Mouse (Mus musculus): ENCODE data around the gene Rasa3. TPM values are rescaled to one million over a fixed set of nuclear protein-coding genes. Genes with fewer than 3 reads are reported as not detected.

Rasa3 gene
- polyA plus RNA-seq, 1 experiment from 2014 or later: 9.9 TPM

DNA sequence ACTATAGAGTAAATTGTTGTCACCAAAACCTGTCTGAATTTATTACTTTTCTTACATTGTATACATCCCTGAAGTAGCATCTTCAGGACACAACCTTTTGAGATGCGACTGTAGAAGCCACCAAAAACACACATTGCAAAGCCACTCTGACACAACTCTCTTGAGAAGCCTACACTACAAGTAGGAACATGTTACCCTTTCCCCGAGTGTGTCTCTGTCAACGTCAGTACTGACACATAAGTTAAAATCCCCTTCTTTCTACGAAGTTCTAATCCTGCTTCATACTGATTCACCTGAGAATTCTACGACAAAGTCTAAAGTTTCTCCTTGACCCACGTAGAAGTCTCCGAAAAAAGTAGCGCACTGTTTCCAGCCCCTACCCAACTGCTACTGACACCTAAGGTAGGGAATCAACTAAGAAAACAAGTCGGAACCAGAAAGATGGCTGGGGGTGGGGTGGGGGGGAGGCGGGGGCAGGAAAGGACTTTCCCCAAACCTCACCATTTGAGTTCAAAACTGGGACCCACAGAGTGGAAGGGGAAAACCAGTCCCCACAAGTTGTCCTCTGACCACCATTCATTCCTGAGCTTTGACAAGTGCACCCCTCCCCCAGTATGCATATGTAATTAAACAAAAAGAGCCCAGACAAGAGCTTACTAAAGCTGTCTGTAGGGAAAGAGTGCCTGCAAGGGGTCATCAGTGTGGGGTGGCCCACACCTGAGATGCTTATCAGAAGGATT lies 47.9 kb downstream of the Rasa3 start:
- ATAC-seq: no peak
- peaks cover 9% of the 10 kb centered on the region; the same call in 1 of the 2 replicates for H3K36me3 ChIP-seq (ENCODE audit: control insufficient read depth, insufficient read depth)
- H3K4me2 ChIP-seq (replicated peaks; ENCODE audit: low read depth): no peak overlapping the region
- H3K27me3 ChIP-seq (replicated peaks; ENCODE audit: control insufficient read depth, insufficient read depth, low read length): no peaks in the 10 kb centered on the region
- H3K9me3 ChIP-seq (ENCODE audit: control insufficient read depth): no peaks in the 10 kb centered on the region
- H3K4me1 ChIP-seq (replicated peaks; ENCODE audit: control insufficient read depth, insufficient read depth, low read length): no peaks in the 10 kb centered on the region
- TF ChIP-seq CTCF (IDR thresholded peaks at IDR 0.05; ENCODE audit: low read depth): no peak
- WGBS: 84% methylated on average over 10 of the region's 10 CpGs
- H3K27ac ChIP-seq (ENCODE audit: low read depth, low read length): no peak overlapping the region
- H3K4me3 ChIP-seq (ENCODE audit: low read depth, low read length): no peak overlapping the region
- no peak overlapping the region for H3K9ac ChIP-seq (ENCODE audit: low read depth, low read length)

DNA sequence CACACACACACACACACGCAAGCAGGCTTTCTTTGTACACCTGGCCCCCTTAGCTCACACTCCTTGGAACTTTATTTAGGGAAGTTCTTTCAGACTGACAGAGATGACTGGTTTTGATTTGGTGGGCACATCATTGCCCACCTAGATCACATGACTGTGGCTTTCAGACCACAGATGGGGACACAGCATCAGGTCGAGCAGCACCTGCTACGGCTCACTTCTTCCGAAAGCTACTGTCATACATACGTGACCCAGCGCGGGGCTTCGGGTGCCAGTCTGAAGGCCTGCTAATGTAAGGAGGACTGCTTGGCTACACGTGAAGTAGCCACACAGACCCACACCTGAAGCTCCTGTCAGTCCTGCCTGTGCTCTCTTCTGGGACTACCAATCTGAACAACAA lies 49.3 kb downstream of the Rasa3 start:
- TF ChIP-seq CTCF (IDR thresholded peaks at IDR 0.05; ENCODE audit: low read depth): no peak
- 93% methylated on average over 9 of the region's 9 CpGs for WGBS
- H3K4me2 ChIP-seq (replicated peaks; ENCODE audit: low read depth): no peak overlapping the region
- peaks cover 12% of the 10 kb centered on the region; the same call in 1 of the 2 replicates for H3K4me1 ChIP-seq (replicated peaks; ENCODE audit: control insufficient read depth, insufficient read depth, low read length)
- ATAC-seq: no peak
- no peak overlapping the region for H3K27ac ChIP-seq (ENCODE audit: low read depth, low read length)
- H3K9ac ChIP-seq (ENCODE audit: low read depth, low read length): no peak overlapping the region
- no peaks in the 10 kb centered on the region for H3K27me3 ChIP-seq (replicated peaks; ENCODE audit: control insufficient read depth, insufficient read depth, low read length)
- no peak overlapping the region for H3K4me3 ChIP-seq (ENCODE audit: low read depth, low read length)
- peaks cover 9% of the 10 kb centered on the region; the same call in 1 of the 2 replicates for H3K36me3 ChIP-seq (ENCODE audit: control insufficient read depth, insufficient read depth)
- no peaks in the 10 kb centered on the region for H3K9me3 ChIP-seq (ENCODE audit: control insufficient read depth)

DNA sequence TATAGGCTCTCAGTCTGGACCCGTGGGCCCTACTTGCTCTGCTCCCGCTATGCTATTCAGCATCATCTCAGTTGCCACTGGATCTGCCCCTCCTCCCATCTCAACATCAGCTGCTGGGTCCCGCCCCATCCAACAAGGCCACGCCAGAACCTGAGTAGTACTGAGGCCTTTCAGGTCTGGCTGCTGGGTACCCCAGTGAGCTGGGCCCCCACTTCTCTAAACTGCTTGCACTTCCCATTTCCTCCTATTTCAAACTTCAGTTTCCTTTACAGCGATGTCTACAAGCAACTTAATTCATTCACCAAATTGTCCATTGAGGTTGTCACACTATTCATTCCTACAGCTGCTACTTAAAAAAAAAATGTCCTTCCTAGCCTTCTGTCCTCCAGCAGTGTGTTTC lies 49.8 kb downstream of the Rasa3 start:
- ATAC-seq: no peak
- 92% methylated on average over 5 of the region's 5 CpGs for WGBS

DNA sequence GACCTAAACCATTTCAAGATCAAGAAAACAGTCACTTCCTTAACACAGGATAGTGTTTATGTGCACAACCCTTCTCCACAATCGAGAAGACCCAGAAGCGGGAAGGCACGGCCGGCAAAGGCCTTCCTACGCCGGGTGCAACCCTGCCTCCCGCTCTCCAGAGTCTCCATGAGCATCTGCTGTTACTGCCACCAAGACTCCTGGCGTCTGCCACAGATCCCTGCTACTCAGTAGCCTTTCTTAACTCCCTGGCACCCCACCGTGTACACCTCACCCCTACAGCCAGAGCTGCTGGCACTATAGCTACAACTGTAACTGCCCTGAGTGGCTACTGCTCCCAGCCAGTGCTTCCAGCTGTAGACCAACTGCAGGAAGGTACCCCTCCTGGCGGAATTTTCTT lies 51.3 kb downstream of the Rasa3 start:
- Histone ChIP-seq H3K36me3 (ENCODE audit: control insufficient read depth, insufficient read depth) (peaks cover 5% of the 10 kb centered on the region; the same call in 1 of the 2 replicates), H3K9ac (ENCODE audit: low read depth, low read length) (no peak overlapping the region), H3K4me3 (ENCODE audit: low read depth, low read length) (no peak overlapping the region), H3K27ac (ENCODE audit: low read depth, low read length) (no peak overlapping the region), H3K4me2 (replicated peaks; ENCODE audit: low read depth) (no peak overlapping the region), H3K9me3 (ENCODE audit: control insufficient read depth) (no peaks in the 10 kb centered on the region), H3K4me1 (replicated peaks; ENCODE audit: control insufficient read depth, insufficient read depth, low read length) (peaks cover 13% of the 10 kb centered on the region), H3K27me3 (replicated peaks; ENCODE audit: control insufficient read depth, insufficient read depth, low read length) (no peaks in the 10 kb centered on the region)
- TF ChIP-seq CTCF (IDR thresholded peaks at IDR 0.05; ENCODE audit: low read depth): no peak
- no peak for ATAC-seq
- WGBS: 78% methylated on average over 10 of the region's 10 CpGs

More for the DNA sequence above, 49.8 kb downstream of the Rasa3 start:
- no peaks in the 10 kb centered on the region for H3K9me3 ChIP-seq (ENCODE audit: control insufficient read depth)
- peaks cover 9% of the 10 kb centered on the region; the same call in 1 of the 2 replicates for H3K36me3 ChIP-seq (ENCODE audit: control insufficient read depth, insufficient read depth)
- no peak overlapping the region for H3K27ac ChIP-seq (ENCODE audit: low read depth, low read length)
- TF ChIP-seq CTCF (IDR thresholded peaks at IDR 0.05; ENCODE audit: low read depth): no peak
- no peak overlapping the region for H3K4me3 ChIP-seq (ENCODE audit: low read depth, low read length)
- no peak overlapping the region for H3K4me2 ChIP-seq (replicated peaks; ENCODE audit: low read depth)
- H3K27me3 ChIP-seq (replicated peaks; ENCODE audit: control insufficient read depth, insufficient read depth, low read length): no peaks in the 10 kb centered on the region
- peaks cover 12% of the 10 kb centered on the region; the same call in 1 of the 2 replicates for H3K4me1 ChIP-seq (replicated peaks; ENCODE audit: control insufficient read depth, insufficient read depth, low read length)
- H3K9ac ChIP-seq (ENCODE audit: low read depth, low read length): no peak overlapping the region

DNA sequence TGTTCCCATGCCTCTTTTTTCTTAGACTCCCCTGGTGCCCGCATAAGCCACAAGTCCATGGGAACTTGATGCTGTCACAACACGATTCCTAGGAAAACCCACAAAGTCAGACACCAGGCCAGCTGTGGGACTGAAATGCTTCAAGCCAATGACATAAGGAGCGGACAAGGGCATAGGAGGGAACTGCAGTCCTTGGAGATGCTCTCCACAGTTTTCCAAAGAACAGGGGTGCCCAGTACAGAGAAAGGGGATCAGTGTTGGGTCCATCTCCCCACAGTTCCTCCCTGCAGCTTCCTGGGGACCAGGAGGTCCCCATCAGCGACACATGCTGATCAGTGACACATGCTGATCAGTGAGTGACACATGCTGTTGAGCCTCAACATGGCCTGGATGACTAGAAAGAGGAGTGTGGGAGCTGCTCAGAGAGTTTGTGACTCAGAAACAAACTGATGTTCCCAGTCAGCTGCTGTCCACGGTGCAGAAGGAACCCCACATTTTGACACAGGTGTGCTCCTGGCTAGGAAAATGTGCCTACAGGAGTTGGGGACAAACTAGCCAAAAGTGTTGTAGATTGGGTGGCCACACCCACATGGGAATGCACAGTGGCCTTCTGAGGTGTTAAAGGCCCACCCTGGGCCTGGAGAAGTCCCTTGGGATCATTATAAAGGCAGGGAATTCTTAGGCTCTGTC lies 52.0 kb downstream of the Rasa3 start:
- H3K4me2 ChIP-seq (replicated peaks; ENCODE audit: low read depth): no peak overlapping the region
- no peak for ATAC-seq
- WGBS: 71% methylated on average over 5 of the region's 5 CpGs
- peaks cover 15% of the 10 kb centered on the region for H3K4me1 ChIP-seq (replicated peaks; ENCODE audit: control insufficient read depth, insufficient read depth, low read length)
- no peak overlapping the region for H3K4me3 ChIP-seq (ENCODE audit: low read depth, low read length)
- 0 out of 2 replicates have a peak, but pooled peaks cover under 1% of the 10 kb centered on the region for H3K36me3 ChIP-seq (ENCODE audit: control insufficient read depth, insufficient read depth)
- no peaks in the 10 kb centered on the region for H3K27me3 ChIP-seq (replicated peaks; ENCODE audit: control insufficient read depth, insufficient read depth, low read length)
- no peaks in the 10 kb centered on the region for H3K9me3 ChIP-seq (ENCODE audit: control insufficient read depth)
- TF ChIP-seq CTCF (IDR thresholded peaks at IDR 0.05; ENCODE audit: low read depth): no peak
- H3K9ac ChIP-seq (ENCODE audit: low read depth, low read length): no peak overlapping the region
- H3K27ac ChIP-seq (ENCODE audit: low read depth, low read length): no peak overlapping the region; the same call in 1 of the 2 replicates

DNA sequence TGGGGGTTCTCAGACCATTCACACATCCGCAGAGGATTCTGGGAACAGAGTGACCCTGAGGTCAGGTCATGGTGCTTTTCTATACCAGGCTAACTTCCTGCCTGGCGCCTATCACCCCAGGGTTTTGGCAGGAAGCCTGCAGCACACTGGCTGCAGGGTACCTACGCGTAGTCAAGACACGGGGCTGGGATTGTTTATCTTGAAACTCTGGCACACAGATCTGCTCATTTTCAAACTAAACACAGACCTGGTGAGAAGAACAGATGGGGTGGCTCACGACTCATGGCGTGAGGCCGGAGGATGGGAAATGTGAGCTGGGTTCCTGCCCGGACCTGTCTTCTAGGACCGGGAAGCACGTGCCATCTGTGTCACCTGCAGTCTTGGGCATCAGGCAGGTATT lies 52.5 kb downstream of the Rasa3 start:
- TF ChIP-seq CTCF (IDR thresholded peaks at IDR 0.05; ENCODE audit: low read depth): no peak
- peak overlapping the region; percentile 5; the same call in 1 of the 2 replicates for H3K27ac ChIP-seq (ENCODE audit: low read depth, low read length)
- H3K36me3 ChIP-seq (ENCODE audit: control insufficient read depth, insufficient read depth): no peaks in the 10 kb centered on the region
- H3K9ac ChIP-seq (ENCODE audit: low read depth, low read length): no peak overlapping the region
- no peaks in the 10 kb centered on the region for H3K27me3 ChIP-seq (replicated peaks; ENCODE audit: control insufficient read depth, insufficient read depth, low read length)
- H3K4me3 ChIP-seq (ENCODE audit: low read depth, low read length): no peak overlapping the region
- no peak for ATAC-seq
- 49% methylated on average over 11 of the region's 11 CpGs for WGBS
- peaks cover 15% of the 10 kb centered on the region for H3K4me1 ChIP-seq (replicated peaks; ENCODE audit: control insufficient read depth, insufficient read depth, low read length)
- no peak overlapping the region for H3K4me2 ChIP-seq (replicated peaks; ENCODE audit: low read depth)
- H3K9me3 ChIP-seq (ENCODE audit: control insufficient read depth): no peaks in the 10 kb centered on the region
